Mouse (Mus musculus) B cell, adult 67 days (primary cell): ENCODE measurements around the gene Antxrl. TPM values are rescaled to one million over a fixed set of nuclear protein-coding genes. Genes with fewer than 3 reads are reported as not detected.

Experiments
- total RNA-seq, 2 experiments: library from RNA; stranded (reverse); gene quantifications; 4 replicates each; pipeline ENCODE4 v1.2.4; 2023

Antxrl gene
- not detected for total RNA-seq

DNA sequence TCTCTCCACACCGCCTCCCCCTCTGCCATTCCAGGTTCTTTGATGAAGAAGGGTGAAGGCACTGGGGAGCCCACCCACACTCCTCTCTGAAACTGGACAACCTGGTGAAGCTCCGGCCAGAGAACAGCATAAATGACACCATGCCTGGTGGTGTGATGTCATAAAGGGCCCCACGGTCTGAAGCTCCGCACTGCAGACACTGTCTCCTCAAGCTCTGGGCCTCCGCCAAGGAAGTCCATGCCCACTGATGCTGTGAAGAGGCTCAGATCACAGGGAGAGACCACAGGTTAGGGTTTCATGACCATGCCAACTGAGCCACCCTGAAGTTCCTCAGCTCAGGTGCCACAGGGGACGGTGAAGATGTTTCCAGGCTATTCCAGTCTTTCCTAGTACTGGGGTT lies at the start of gene Antxrl:
TSS of gene Antxrl (plus strand) at position 192 of the 400 bp plus-strand sequence.

DNA sequence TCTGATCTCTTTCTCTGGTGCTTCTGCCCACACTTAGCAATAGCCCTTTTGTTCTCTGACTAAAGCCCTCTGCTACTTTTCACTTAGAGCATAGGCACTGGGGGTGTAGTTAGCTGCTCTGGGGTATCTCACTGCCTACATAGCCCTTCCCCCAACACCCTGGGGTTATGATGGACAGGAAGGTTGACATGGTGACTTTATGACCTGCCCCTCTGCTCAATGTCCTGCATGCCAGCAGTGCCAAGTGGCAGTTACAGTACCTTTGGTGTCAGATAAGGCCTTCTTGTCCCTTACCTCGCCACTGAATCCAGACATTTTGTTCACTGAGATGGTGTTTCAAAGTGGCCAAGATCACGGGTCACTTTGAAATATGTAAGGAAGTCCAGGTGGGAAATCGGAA lies 37.4 kb upstream of the Antxrl start, which contains the start of gene Gm30083:
TSS of gene Gm30083 (minus strand) at position 120 of the 400 bp plus-strand sequence.

DNA sequence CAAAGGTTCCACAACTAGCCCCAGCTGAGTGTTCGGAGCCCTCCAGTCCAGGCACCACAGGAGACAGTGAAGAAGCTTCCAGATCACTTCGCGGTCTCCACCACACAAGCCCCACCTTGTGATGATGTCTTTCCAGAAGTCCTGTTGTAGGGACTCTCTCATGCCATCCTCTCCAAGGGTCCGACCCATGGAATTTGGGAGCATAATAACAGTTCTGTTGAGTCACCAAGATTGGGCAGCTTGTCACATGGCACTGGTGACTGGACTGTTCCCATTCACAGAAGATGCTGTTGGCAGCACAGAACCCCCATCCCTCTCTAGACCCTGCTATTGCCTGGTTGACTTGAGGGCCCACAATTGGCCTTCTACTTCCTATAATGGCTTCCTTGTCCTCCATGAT lies 36.1 kb upstream of the Antxrl start, which contains the start of gene Gm5460:
TSS of gene Gm5460 (plus strand) at position 378 of the 400 bp plus-strand sequence.

GRCm38 (mm10) chr14:34085731-34086130 lies 33.2 kb downstream of the Antxrl start, which contains the start of gene Anxa8:
Anxa8 (plus strand) TSS chr14:34085981.

DNA sequence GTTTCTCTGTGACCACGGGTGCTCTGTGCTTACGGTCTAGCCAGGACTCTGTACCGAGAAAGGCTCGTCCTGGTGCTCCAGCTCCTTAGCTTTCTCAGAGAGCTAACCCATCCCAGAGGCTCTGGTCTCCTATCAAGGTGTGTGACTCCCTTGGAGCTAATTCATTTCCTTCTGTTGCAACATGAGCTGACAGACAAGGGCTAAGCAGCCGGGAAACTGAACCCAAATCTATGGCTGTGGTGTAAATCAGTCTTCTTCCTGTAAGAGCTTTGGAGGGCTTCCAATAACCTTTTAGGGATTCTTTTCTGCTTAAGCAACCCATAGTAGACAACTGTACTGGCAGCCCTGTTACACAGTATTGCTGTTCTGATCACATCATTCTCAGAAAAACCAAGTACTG lies 50.1 kb downstream of the Antxrl start, which contains the start of gene A630023A22Rik:
TSS of gene A630023A22Rik (minus strand) at position 154 of the 400 bp plus-strand sequence.

Other genes starting within 250 kb of the Antxrl start
- not detected for gene Gdf10, start 129.1 kb upstream of the Antxrl start, total RNA-seq
- not detected for gene Gdf2, start 111.7 kb upstream of the Antxrl start, total RNA-seq
- gene Rbp3, start 98.7 kb upstream of the Antxrl start, total RNA-seq = not detected
- gene Zfp488, start 73.9 kb upstream of the Antxrl start, total RNA-seq = under 1 TPM; 0.21 to 0.35 TPM
- gene Gm30083, start 37.5 kb upstream of the Antxrl start, total RNA-seq = not detected
- gene Gm5460, start 35.9 kb upstream of the Antxrl start, total RNA-seq = not detected
- gene Anxa8, start 33.3 kb downstream of the Antxrl start, total RNA-seq = not detected
- gene A630023A22Rik, start 50.0 kb downstream of the Antxrl start, total RNA-seq = not detected
- not detected for gene Npy4r, start 99.8 kb downstream of the Antxrl start, total RNA-seq
- not detected for gene Gprin2, start 148.9 kb downstream of the Antxrl start, total RNA-seq
- not detected for gene Syt15, start 166.9 kb downstream of the Antxrl start, total RNA-seq